Mouse (Mus musculus): Measurements from ENCODE around the gene Nanog. TPM values are rescaled to one million over a fixed set of nuclear protein-coding genes. Genes with fewer than 3 reads are reported as not detected.

Gene Nanog
- polyA plus RNA-seq, 1 experiment from 2014 or later: 0.15 TPM

- Histone ChIP-seq H3K4me1 (replicated peaks; ENCODE audit: control insufficient read depth, insufficient read depth, low read length) (0 out of 2 replicates have a peak, but pooled peaks cover 9% of the 10 kb centered on the region), H3K9ac (ENCODE audit: low read length) (no peak overlapping the region), H3K4me2 (ENCODE audit: low read length) (no peak overlapping the region), H3K36me3 (ENCODE audit: control insufficient read depth, insufficient read depth, low read length) (no peaks in the 10 kb centered on the region), H3K27ac (ENCODE audit: low read depth) (no peak overlapping the region), H3K4me3 (ENCODE audit: low read depth, low read length) (no peak overlapping the region), H3K9me3 (ENCODE audit: control insufficient read depth, low read length) (no peaks in the 10 kb centered on the region), H3K27me3 (replicated peaks; ENCODE audit: control insufficient read depth, insufficient read depth, low read length) (no peaks in the 10 kb centered on the region)
- 79% methylated on average over 5 of the region's 5 CpGs for WGBS
- DNase-seq (ENCODE audit: low spot score) (no peak), ATAC-seq (replicated peaks; ENCODE audit: low FRiP score, low TSS enrichment, low read depth) (no peak)
Measured at GRCm38 (mm10) chr6:122668823-122669222, 38.5 kb upstream of the Nanog start.

GRCm38 (mm10) chr6:122669406-122670200 is 37.7 kb upstream of the Nanog start:
- WGBS: 7% methylated on average over 19 of the region's 19 CpGs
- Histone ChIP-seq H3K4me2 (ENCODE audit: low read length) (peak overlapping the region; percentile 71), H3K27ac (ENCODE audit: low read depth) (no peak overlapping the region), H3K4me1 (replicated peaks; ENCODE audit: control insufficient read depth, insufficient read depth, low read length) (0 out of 2 replicates have a peak, but pooled peaks cover 9% of the 10 kb centered on the region), H3K27me3 (replicated peaks; ENCODE audit: control insufficient read depth, insufficient read depth, low read length) (no peaks in the 10 kb centered on the region), H3K36me3 (ENCODE audit: control insufficient read depth, insufficient read depth, low read length) (no peaks in the 10 kb centered on the region), H3K9ac (ENCODE audit: low read length) (peak overlapping the region; percentile 40; the same call in 1 of the 2 replicates), H3K9me3 (ENCODE audit: control insufficient read depth, low read length) (no peaks in the 10 kb centered on the region), H3K4me3 (ENCODE audit: low read depth, low read length) (peak overlapping the region; percentile 43)
- ATAC-seq (replicated peaks; ENCODE audit: low FRiP score, low TSS enrichment, low read depth): peak; percentile 80
- DNase-seq (ENCODE audit: low spot score): peak; percentile 99

- H3K9ac ChIP-seq (ENCODE audit: low read length): no peak overlapping the region
- H3K9me3 ChIP-seq (ENCODE audit: control insufficient read depth, low read length): no peaks in the 10 kb centered on the region
- 0 out of 2 replicates have a peak, but pooled peaks cover 9% of the 10 kb centered on the region for H3K4me1 ChIP-seq (replicated peaks; ENCODE audit: control insufficient read depth, insufficient read depth, low read length)
- 29% methylated on average over 10 of the region's 10 CpGs for WGBS
- DNase-seq (ENCODE audit: low spot score) (no peak), ATAC-seq (replicated peaks; ENCODE audit: low FRiP score, low TSS enrichment, low read depth) (no peak)
- H3K36me3 ChIP-seq (ENCODE audit: control insufficient read depth, insufficient read depth, low read length): no peaks in the 10 kb centered on the region
- H3K4me3 ChIP-seq (ENCODE audit: low read depth, low read length): peak overlapping the region; percentile 43; the same call in 1 of the 2 replicates
- no peak overlapping the region for H3K27ac ChIP-seq (ENCODE audit: low read depth)
- H3K4me2 ChIP-seq (ENCODE audit: low read length): peak overlapping the region; percentile 71
- no peaks in the 10 kb centered on the region for H3K27me3 ChIP-seq (replicated peaks; ENCODE audit: control insufficient read depth, insufficient read depth, low read length)
Measured at GRCm38 (mm10) chr6:122670201-122670551, 37.1 kb upstream of the Nanog start.

GRCm38 (mm10) chr6:122670841-122671240 is 36.4 kb upstream of the Nanog start:
- no peak overlapping the region for H3K4me2 ChIP-seq (ENCODE audit: low read length)
- no peaks in the 10 kb centered on the region for H3K9me3 ChIP-seq (ENCODE audit: control insufficient read depth, low read length)
- no peaks in the 10 kb centered on the region for H3K27me3 ChIP-seq (replicated peaks; ENCODE audit: control insufficient read depth, insufficient read depth, low read length)
- H3K4me1 ChIP-seq (replicated peaks; ENCODE audit: control insufficient read depth, insufficient read depth, low read length): 0 out of 2 replicates have a peak, but pooled peaks cover 9% of the 10 kb centered on the region
- H3K27ac ChIP-seq (ENCODE audit: low read depth): no peak overlapping the region
- 95% methylated on average over 4 of the region's 4 CpGs for WGBS
- H3K4me3 ChIP-seq (ENCODE audit: low read depth, low read length): no peak overlapping the region
- ATAC-seq (replicated peaks; ENCODE audit: low FRiP score, low TSS enrichment, low read depth): no peak
- no peak for DNase-seq (ENCODE audit: low spot score)
- H3K36me3 ChIP-seq (ENCODE audit: control insufficient read depth, insufficient read depth, low read length): no peaks in the 10 kb centered on the region
- no peak overlapping the region for H3K9ac ChIP-seq (ENCODE audit: low read length)

GRCm38 (mm10) chr6:122672746-122673145 is 34.5 kb upstream of the Nanog start:
- DNase-seq (ENCODE audit: low spot score): no peak
- no peak overlapping the region for H3K4me3 ChIP-seq (ENCODE audit: low read depth, low read length)
- no peaks in the 10 kb centered on the region for H3K36me3 ChIP-seq (ENCODE audit: control insufficient read depth, insufficient read depth, low read length)
- no peaks in the 10 kb centered on the region for H3K9me3 ChIP-seq (ENCODE audit: control insufficient read depth, low read length)
- H3K27me3 ChIP-seq (replicated peaks; ENCODE audit: control insufficient read depth, insufficient read depth, low read length): no peaks in the 10 kb centered on the region
- no peak overlapping the region for H3K9ac ChIP-seq (ENCODE audit: low read length)
- no peak overlapping the region for H3K27ac ChIP-seq (ENCODE audit: low read depth)
- no peak for ATAC-seq (replicated peaks; ENCODE audit: low FRiP score, low TSS enrichment, low read depth)
- H3K4me1 ChIP-seq (replicated peaks; ENCODE audit: control insufficient read depth, insufficient read depth, low read length): 0 out of 2 replicates have a peak, but pooled peaks cover 4% of the 10 kb centered on the region
- no peak overlapping the region for H3K4me2 ChIP-seq (ENCODE audit: low read length)
- 47% methylated on average over 8 of the region's 8 CpGs for WGBS

- Histone ChIP-seq H3K27ac (ENCODE audit: low read depth) (no peak overlapping the region), H3K4me3 (ENCODE audit: low read depth, low read length) (no peak overlapping the region), H3K4me1 (replicated peaks; ENCODE audit: control insufficient read depth, insufficient read depth, low read length) (no peaks in the 10 kb centered on the region), H3K9me3 (ENCODE audit: control insufficient read depth, low read length) (no peaks in the 10 kb centered on the region), H3K9ac (ENCODE audit: low read length) (no peak overlapping the region), H3K36me3 (ENCODE audit: control insufficient read depth, insufficient read depth, low read length) (no peaks in the 10 kb centered on the region), H3K4me2 (ENCODE audit: low read length) (no peak overlapping the region), H3K27me3 (replicated peaks; ENCODE audit: control insufficient read depth, insufficient read depth, low read length) (no peaks in the 10 kb centered on the region)
- 85% methylated on average over 3 of the region's 3 CpGs for WGBS
- ATAC-seq (replicated peaks; ENCODE audit: low FRiP score, low TSS enrichment, low read depth) (no peak), DNase-seq (ENCODE audit: low spot score) (no peak)
Measured at GRCm38 (mm10) chr6:122682646-122683045, 24.6 kb upstream of the Nanog start.

- H3K4me3 ChIP-seq (ENCODE audit: low read depth, low read length): no peak overlapping the region
- no peaks in the 10 kb centered on the region for H3K9me3 ChIP-seq (ENCODE audit: control insufficient read depth, low read length)
- H3K36me3 ChIP-seq (ENCODE audit: control insufficient read depth, insufficient read depth, low read length): no peaks in the 10 kb centered on the region
- WGBS: 89% methylated on average over 13 of the region's 13 CpGs
- DNase-seq (ENCODE audit: low spot score) (no peak), ATAC-seq (replicated peaks; ENCODE audit: low FRiP score, low TSS enrichment, low read depth) (no peak)
- H3K4me1 ChIP-seq (replicated peaks; ENCODE audit: control insufficient read depth, insufficient read depth, low read length): no peaks in the 10 kb centered on the region
- no peak overlapping the region for H3K9ac ChIP-seq (ENCODE audit: low read length)
- no peak overlapping the region for H3K27ac ChIP-seq (ENCODE audit: low read depth)
- no peak overlapping the region for H3K4me2 ChIP-seq (ENCODE audit: low read length)
- H3K27me3 ChIP-seq (replicated peaks; ENCODE audit: control insufficient read depth, insufficient read depth, low read length): no peaks in the 10 kb centered on the region
Measured at GRCm38 (mm10) chr6:122686709-122687108, 20.6 kb upstream of the Nanog start.

- DNase-seq (ENCODE audit: low spot score) (no peak), ATAC-seq (replicated peaks; ENCODE audit: low FRiP score, low TSS enrichment, low read depth) (no peak)
- Histone ChIP-seq H3K4me1 (replicated peaks; ENCODE audit: control insufficient read depth, insufficient read depth, low read length) (no peaks in the 10 kb centered on the region), H3K4me3 (ENCODE audit: low read depth, low read length) (no peak overlapping the region), H3K9ac (ENCODE audit: low read length) (no peak overlapping the region), H3K36me3 (ENCODE audit: control insufficient read depth, insufficient read depth, low read length) (no peaks in the 10 kb centered on the region), H3K27me3 (replicated peaks; ENCODE audit: control insufficient read depth, insufficient read depth, low read length) (no peaks in the 10 kb centered on the region), H3K9me3 (ENCODE audit: control insufficient read depth, low read length) (no peaks in the 10 kb centered on the region), H3K27ac (ENCODE audit: low read depth) (no peak overlapping the region), H3K4me2 (ENCODE audit: low read length) (no peak overlapping the region)
- 84% methylated on average over 6 of the region's 6 CpGs for WGBS
Measured at GRCm38 (mm10) chr6:122689411-122690055, 17.8 kb upstream of the Nanog start.
